Mouse (Mus musculus) midbrain, embryonic 16.5 days (tissue): Measurements from ENCODE around the gene Rnf214. TPM values are rescaled to one million over a fixed set of nuclear protein-coding genes. Genes with fewer than 3 reads are reported as not detected.
A peak's percentile ranks its signal among the peaks of the same experiment; 100 is the strongest.

Source experiments
- ATAC-seq: fragments of 200-750 bp; cut with Nextera tagmentation; 2 replicates; pipeline ENCODE4 v1.8.0; 2017; ENCODE audit warnings: moderate TSS enrichment
- H3K27ac ChIP-seq: fragments of 300-500 bp; sonication (generic); 2 replicates; pipeline ENCODE4 v1.5.1; 2014; ENCODE audit warnings: mild to moderate bottlenecking, low read length, mixed read lengths
- H3K27me3 ChIP-seq: fragments of 300-500 bp; sonication (generic); 2 replicates; pipeline ENCODE4 v1.6.1; 2014; ENCODE audit warnings: low read depth, low read length, mixed read lengths; ENCODE audit not compliant: control insufficient read depth, insufficient read depth
- H3K36me3 ChIP-seq: fragments of 300-500 bp; sonication (generic); 2 replicates; pipeline ENCODE4 v1.6.1; 2014; ENCODE audit warnings: mild to moderate bottlenecking, low read length, moderate library complexity, mixed read lengths; ENCODE audit not compliant: control insufficient read depth, insufficient read depth
- H3K4me1 ChIP-seq: fragments of 300-500 bp; sonication (generic); 2 replicates; pipeline ENCODE4 v1.6.1; 2014; ENCODE audit warnings: mild to moderate bottlenecking, low read length, mixed read lengths; ENCODE audit not compliant: control insufficient read depth, insufficient read depth
- H3K4me2 ChIP-seq: fragments of 300-500 bp; sonication (generic); 2 replicates; pipeline ENCODE4 v1.6.1; 2014; ENCODE audit warnings: mild to moderate bottlenecking, low read length, mixed read lengths
- H3K4me3 ChIP-seq: fragments of 300-500 bp; sonication (generic); 2 replicates; pipeline ENCODE4 v1.5.1; 2014; ENCODE audit warnings: low read depth, mild to moderate bottlenecking, low read length, moderate library complexity, mixed read lengths
- H3K9ac ChIP-seq: fragments of 300-500 bp; sonication (generic); 2 replicates; pipeline ENCODE4 v1.6.1; 2014; ENCODE audit warnings: low read depth, low read length, mixed read lengths
- H3K9me3 ChIP-seq: fragments of 300-500 bp; sonication (generic); replicated peaks from 2 replicates; pipeline ENCODE4 v1.6.1; 2014; ENCODE audit warnings: mild to moderate bottlenecking, low read length, mixed read lengths; ENCODE audit not compliant: control insufficient read depth, poor library complexity, severe bottlenecking
- WGBS: fragments of 180-500 bp; shearing (Covaris S2); extraction: QIAGEN DNeasy Blood & Tissue Kit; methylation state at CpG from one replicate; pipeline ENCODE4 v1.1.7; 2014; 5-methylcytosine and 5-hydroxymethylcytosine counted together
- polyA plus RNA-seq: library from polyadenylated mRNA; unstranded; fragments of >200 nt; fragmentation: Nextera tagmentation; extraction: Ambion mirVana; gene quantifications from 2 replicates; pipeline ENCODE4 v1.2.1, GENCODE M21; 2015

Gene Rnf214
- polyA plus RNA-seq, 1 experiment from 2014 or later = 97.9 TPM

DNA sequence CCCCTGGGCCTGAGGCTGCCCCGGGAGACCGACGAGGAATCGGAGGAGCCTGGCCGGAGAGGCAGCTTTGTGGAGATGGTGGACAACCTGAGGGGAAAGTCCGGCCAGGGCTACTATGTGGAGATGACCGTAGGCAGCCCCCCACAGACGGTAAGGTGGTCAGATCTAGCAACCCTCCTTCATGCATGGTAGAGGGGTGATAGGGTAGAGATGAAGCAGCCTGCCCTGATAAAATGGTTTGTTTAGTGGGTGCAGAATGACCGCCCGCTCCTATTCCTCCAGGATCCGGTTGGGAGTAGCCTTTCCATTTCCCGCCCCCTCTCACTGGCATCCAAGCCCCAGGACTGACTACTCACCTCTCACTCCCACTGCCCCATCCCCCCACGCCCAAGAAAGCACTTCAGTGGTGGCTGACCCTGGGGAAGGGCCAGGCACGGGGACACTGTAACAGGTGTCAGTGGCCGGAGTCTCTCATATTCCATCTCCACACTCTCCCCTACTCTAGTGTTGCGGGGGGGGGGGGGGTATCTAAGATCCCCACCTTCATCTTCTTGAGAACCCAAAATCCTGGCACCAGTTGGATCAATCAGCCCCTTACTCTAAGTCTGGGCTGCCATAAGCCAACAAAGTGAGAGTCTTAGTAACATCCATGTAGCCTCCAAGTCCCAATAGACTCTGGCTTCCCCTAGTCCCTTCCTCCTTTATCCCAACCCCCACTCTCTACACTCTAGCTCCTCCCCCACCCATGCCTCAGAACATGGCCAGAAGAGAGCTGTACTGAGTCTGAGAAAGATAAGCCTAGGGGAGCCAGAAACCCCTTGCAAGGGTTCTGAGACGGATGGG lies 67.4 kb downstream of the Rnf214 start:
- peak overlapping the region; percentile 91 for H3K4me2 ChIP-seq
- H3K9ac ChIP-seq = peak overlapping the region; percentile 94
- H3K4me3 ChIP-seq = peak overlapping the region; percentile 79
- ATAC-seq = no peak
- no peaks in the 10 kb centered on the region for H3K27me3 ChIP-seq
- peaks cover 37% of the 10 kb centered on the region for H3K4me1 ChIP-seq
- no peaks in the 10 kb centered on the region for H3K9me3 ChIP-seq
- H3K36me3 ChIP-seq = no peaks in the 10 kb centered on the region
- peak overlapping the region; percentile 81 for H3K27ac ChIP-seq
- 10% methylated on average over 17 of the region's 17 CpGs for WGBS

DNA sequence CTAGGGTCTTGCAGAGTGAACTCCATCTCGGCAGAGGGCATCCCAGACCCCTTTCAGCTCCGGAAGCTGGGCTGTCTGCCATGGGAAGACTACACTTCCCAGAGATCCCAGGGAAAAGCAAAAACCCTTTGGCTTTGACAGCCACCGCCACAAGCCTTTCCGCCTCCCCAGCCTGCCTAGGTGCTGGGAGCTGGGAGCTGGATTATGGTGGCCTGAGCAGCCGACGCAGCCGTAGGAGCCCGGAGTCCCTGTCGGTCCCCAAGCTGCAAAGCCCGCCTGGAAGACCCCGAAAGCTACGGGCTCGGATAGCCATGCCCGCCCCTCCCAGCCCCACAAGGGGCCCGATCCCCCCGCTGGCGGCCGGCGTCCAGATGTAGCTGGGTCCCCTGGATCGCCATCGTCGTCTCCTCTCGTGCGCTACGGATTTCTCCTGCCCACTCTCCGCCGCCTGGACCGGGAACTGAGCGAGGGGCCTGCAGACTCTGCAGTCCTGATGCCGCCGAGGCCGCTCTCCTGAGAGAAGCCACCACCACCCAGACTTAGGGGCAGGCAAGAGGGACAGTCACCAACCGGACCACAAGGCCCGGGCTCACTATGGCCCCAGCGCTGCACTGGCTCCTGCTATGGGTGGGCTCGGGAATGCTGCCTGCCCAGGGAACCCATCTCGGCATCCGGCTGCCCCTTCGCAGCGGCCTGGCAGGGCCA lies 68.1 kb downstream of the Rnf214 start, which contains the start of gene Bace1:
TSS of gene Bace1 (plus strand) at position 147 of the 705 bp plus-strand sequence.
- H3K9me3 ChIP-seq = no peaks in the 10 kb centered on the region
- H3K27ac ChIP-seq = peak within 1 kb of the TSS; percentile 81
- peaks cover 37% of the 10 kb centered on the region for H3K4me1 ChIP-seq
- peak within 1 kb of the TSS; percentile 91 for H3K4me2 ChIP-seq
- WGBS = under 1% methylated on average over 39 of the region's 40 CpGs
- H3K27me3 ChIP-seq = no peaks in the 10 kb centered on the region
- no peaks in the 10 kb centered on the region for H3K36me3 ChIP-seq
- ATAC-seq = peak; percentile 92
- H3K9ac ChIP-seq = peak within 1 kb of the TSS; percentile 94
- H3K4me3 ChIP-seq = peak within 1 kb of the TSS; percentile 79

GRCm38 (mm10) chr9:45838069-45838433 lies 68.7 kb downstream of the Rnf214 start:
- Histone ChIP-seq H3K27me3 (no peaks in the 10 kb centered on the region), H3K36me3 (no peaks in the 10 kb centered on the region), H3K4me2 (peak overlapping the region; percentile 91), H3K4me1 (peaks cover 37% of the 10 kb centered on the region), H3K4me3 (peak overlapping the region; percentile 79), H3K9ac (no peak overlapping the region), H3K9me3 (no peaks in the 10 kb centered on the region), H3K27ac (peak overlapping the region; percentile 81)
- 24% methylated on average over 4 of the region's 4 CpGs for WGBS
- ATAC-seq = no peak; the same call in 1 of the 2 replicates

DNA sequence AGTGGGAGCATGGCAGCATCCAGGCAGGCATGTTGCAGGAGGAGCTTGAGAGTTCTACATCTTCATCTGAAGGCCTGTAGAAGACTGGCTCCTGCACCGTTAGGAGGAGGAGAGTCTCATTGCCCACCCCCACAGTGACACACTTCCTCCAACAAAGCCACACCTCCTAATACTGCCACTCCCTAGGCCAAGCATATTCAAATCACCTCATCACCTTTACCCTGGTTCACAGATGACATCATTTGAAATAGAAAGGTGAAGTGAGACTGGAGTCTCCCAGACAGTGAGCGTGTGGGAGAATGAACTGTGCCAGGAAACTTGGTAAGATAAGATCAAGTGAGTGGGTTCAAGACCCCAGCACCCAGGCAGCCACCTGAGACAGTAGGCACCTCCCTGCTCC lies 73.2 kb downstream of the Rnf214 start:
- Histone ChIP-seq H3K36me3 (no peaks in the 10 kb centered on the region), H3K9me3 (no peaks in the 10 kb centered on the region), H3K4me2 (no peak overlapping the region), H3K9ac (no peak overlapping the region), H3K27ac (no peak overlapping the region), H3K27me3 (no peaks in the 10 kb centered on the region), H3K4me1 (peaks cover 2% of the 10 kb centered on the region), H3K4me3 (no peak overlapping the region)
- WGBS = 90% methylated on average over 2 of the region's 2 CpGs
- no peak for ATAC-seq

DNA sequence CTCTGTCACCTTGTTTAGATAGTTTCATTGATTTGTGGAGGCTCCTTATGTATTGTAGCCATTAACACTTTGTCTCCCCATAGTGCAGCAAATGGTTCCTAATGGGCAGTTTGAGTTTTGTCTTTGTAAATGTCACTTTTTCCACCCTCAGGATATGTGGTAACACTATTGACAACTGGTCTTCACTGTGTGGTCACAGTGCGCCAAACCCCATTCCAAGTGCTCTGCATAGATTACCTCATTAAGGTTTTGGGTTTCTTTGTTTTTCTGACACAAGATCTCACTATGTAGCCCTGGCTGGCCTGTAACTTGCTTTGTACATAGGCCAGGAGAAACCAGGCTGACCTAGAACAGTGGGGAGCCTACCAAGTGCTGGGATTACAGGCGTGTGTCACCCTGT lies 73.8 kb downstream of the Rnf214 start:
- Histone ChIP-seq H3K27ac (no peak overlapping the region), H3K36me3 (no peaks in the 10 kb centered on the region), H3K27me3 (no peaks in the 10 kb centered on the region), H3K4me2 (no peak overlapping the region), H3K4me1 (peaks cover under 1% of the 10 kb centered on the region), H3K9ac (no peak overlapping the region), H3K4me3 (no peak overlapping the region), H3K9me3 (no peaks in the 10 kb centered on the region)
- 84% methylated on average over 2 of the region's 2 CpGs for WGBS
- no peak for ATAC-seq

DNA sequence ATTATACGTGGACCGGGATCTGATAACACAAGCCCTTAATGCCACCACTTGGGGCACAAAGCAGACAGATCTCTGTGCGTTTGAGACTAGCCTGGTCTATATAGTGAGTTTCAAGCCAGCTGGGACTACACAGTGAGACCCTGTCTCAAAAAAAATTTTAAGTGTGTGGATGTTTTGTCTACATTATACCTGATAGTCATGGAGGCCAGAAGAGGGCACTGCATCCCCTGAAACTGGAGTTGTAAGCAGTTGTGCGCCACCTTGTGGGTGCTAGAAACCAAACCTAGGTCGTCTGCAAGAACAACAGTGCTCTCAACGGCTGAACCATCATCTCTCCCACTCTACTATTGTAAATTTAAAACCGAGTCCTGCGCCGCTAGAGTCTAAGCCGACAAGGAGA lies 77.6 kb downstream of the Rnf214 start:
- Histone ChIP-seq H3K36me3 (no peaks in the 10 kb centered on the region), H3K4me1 (peaks cover 6% of the 10 kb centered on the region; the same call in 1 of the 2 replicates), H3K4me3 (peak overlapping the region; percentile 97), H3K27me3 (no peaks in the 10 kb centered on the region), H3K4me2 (peak overlapping the region; percentile 86), H3K9ac (no peak overlapping the region), H3K9me3 (no peaks in the 10 kb centered on the region), H3K27ac (no peak overlapping the region; the same call in 1 of the 2 replicates)
- 26% methylated on average over 10 of the region's 10 CpGs for WGBS
- peak; percentile 68 for ATAC-seq

DNA sequence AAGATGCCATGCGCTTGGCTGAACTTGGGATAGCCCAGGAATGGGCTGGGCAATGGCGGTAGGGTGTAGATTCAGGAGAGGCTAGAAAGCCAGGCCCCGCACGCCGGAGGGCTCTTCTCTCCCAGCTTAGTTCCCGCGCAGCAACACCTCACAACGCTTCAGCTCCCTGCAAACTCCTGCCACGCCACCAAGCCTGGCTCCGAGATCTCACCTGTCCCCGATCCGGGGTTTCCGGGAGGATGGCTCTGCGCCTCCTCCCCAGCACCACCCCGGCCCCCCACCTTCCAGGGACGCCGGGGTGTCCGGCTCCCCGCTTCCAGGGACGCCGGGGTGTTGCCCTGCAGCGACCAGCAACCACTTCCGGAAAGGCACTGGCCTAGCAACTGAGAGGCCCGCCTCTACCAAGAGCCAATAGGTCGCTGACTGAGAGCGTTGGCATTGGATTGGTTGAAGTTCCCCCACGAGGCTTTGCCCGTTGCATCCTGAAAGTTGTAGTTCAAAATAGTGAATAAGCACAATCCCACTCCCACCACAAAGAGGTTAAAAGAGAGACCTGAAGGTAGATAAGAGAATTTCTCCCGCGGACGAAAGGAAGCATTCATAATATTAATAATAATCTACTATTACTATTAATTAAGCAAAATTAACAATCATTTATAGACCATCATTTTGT lies 78.3 kb downstream of the Rnf214 start, which contains the start of gene Cep164:
TSS of gene Cep164 (minus strand) at position 401 of the 673 bp plus-strand sequence.
- peak within 1 kb of the TSS; percentile 80 for H3K27ac ChIP-seq
- peak within 1 kb of the TSS; percentile 84 for H3K9ac ChIP-seq
- peaks cover 6% of the 10 kb centered on the region; the same call in 1 of the 2 replicates for H3K4me1 ChIP-seq
- no peaks in the 10 kb centered on the region for H3K9me3 ChIP-seq
- ATAC-seq = peak; percentile 97
- under 1% methylated on average over 31 of the region's 31 CpGs for WGBS
- H3K4me3 ChIP-seq = peak within 1 kb of the TSS; percentile 97
- H3K36me3 ChIP-seq = 0 out of 2 replicates have a peak, but pooled peaks cover 3% of the 10 kb centered on the region
- H3K4me2 ChIP-seq = peak within 1 kb of the TSS; percentile 86
- H3K27me3 ChIP-seq = no peaks in the 10 kb centered on the region

GRCm38 (mm10) chr9:45827663-45828290 lies 78.9 kb downstream of the Rnf214 start:
- H3K4me1 ChIP-seq = peaks cover 6% of the 10 kb centered on the region; the same call in 1 of the 2 replicates
- peak overlapping the region; percentile 97 for H3K4me3 ChIP-seq
- H3K27ac ChIP-seq = peak overlapping the region; percentile 80
- peak overlapping the region; percentile 86 for H3K4me2 ChIP-seq
- no peaks in the 10 kb centered on the region for H3K9me3 ChIP-seq
- WGBS = 5% methylated on average over 20 of the region's 23 CpGs
- peak overlapping the region; percentile 84 for H3K9ac ChIP-seq
- ATAC-seq = peak; percentile 49
- H3K27me3 ChIP-seq = no peaks in the 10 kb centered on the region
- 0 out of 2 replicates have a peak, but pooled peaks cover 3% of the 10 kb centered on the region for H3K36me3 ChIP-seq
